Mouse (Mus musculus) neutrophil, adult 5-6 weeks (primary cell): ENCODE measurements at regions not wholly inside any gene's neighbourhood (a gene's known extent, or its start where the extent isn't known, plus 50 kb on each side); places are given as distances from the start of the nearest gene placed in this dataset.
"Not testable (repeated sequence)": the region's sequence is repeated elsewhere in the genome, so short reads cannot be mapped to it uniquely, and the experiment has no call there.

ENCODE experiments used
- ATAC-seq: fragments of 151-379, 151-347 bp; 2 replicates; pipeline ENCODE4 v1.8.0; 2017; ENCODE audit warnings: mild to moderate bottlenecking, moderate TSS enrichment; ENCODE audit not compliant: insufficient number of reproducible peaks, poor library complexity, low FRiP score, severe bottlenecking; ENCODE audit errors: extremely low read depth

DNA sequence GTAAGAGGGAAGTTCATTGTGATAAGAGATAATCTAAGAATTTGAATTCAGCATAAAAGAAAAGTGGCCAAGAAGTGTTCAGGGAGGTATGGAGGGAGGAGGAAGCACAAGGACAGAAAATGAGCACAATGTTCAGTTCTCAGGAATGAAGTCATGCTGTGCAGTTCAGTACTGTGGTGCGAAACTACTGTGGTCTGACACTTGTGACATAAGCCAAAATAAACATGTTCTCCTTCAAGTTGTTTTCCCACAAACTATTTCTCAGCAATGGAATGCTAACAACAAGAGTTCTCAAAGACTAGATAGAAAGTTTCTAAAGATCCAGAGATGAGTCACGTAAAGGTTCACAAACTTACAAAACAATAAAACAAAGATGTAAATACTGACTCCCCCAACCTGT, 531.3 kb downstream of the Cypt12 start:
- no peak for ATAC-seq

DNA sequence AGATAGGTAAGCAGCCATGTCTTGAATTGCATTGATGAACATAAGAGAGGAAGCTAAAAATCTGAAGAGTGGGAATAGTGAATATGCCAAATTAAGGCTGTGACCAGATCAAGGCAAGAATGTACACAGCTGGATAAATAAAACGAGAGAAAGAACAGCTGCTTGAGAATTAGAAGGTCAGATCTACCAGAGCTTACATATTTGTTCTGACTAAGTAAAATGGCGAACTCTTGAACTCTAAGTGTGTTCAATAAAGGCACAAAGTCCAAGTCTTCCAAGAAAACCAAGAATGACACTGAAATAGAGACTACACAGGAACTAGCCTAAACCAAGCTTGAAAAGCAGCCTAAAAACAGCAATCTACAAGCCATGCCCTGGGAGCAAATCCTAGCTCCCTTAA, 533.8 kb downstream of the Cypt12 start:
- no peak for ATAC-seq

DNA sequence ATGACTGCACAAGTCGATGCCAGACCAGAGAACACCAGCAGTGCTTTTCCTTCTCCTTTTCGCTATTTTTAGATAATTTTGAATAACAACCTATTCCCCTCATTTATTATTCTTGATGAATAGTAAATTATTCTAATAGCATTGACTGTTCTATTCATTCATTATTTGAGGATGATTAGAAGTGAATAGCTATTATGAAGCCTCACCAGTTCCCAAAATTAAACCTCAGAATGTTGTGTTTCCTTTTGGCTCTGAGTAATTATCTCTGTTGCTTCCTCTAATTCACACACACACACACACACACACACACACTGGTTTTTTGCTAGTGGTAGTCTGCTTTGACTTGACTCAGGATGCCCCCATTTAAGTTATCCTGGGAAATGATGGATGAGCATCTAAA, 540.7 kb downstream of the Cypt12 start:
- ATAC-seq, result no peak

DNA sequence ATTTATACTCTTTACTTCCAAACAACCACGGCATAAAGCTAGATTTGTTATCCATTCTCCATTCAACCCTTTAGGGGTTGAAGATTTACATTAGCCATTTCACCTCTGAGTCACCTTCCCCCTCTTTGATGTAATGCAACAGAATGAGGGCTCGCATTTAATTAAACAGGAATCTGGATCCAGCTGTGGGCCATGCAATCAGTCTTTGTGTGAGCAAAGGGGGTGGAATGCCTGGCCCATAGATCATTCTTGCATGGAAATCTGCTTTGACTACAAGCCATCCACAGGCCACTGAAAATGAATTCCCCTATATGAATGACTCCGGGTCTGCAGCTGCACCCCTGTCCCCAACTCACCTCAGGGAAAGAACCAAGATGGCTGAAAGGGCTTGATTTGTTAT, 574.4 kb downstream of the Cypt12 start:
- no peak for ATAC-seq

DNA sequence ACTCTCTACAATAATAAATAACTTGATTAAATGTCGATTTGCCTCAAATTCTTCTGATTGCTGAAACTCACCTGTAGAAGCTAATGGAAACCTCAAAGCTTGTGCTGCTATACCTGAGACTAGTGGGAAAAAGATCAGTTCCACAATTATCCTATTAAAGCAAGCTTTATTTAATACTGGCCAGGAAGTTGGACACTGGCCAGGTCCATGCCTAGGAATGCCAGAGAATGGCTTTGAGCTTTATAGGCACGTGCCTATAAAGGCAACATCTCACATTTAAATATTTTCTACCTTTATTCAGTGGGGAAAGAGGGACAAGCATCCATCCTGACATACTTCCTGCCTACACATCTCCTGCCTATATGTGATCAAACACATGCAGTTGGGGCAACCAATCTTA, 575.8 kb downstream of the Cypt12 start:
- ATAC-seq, result no peak

DNA sequence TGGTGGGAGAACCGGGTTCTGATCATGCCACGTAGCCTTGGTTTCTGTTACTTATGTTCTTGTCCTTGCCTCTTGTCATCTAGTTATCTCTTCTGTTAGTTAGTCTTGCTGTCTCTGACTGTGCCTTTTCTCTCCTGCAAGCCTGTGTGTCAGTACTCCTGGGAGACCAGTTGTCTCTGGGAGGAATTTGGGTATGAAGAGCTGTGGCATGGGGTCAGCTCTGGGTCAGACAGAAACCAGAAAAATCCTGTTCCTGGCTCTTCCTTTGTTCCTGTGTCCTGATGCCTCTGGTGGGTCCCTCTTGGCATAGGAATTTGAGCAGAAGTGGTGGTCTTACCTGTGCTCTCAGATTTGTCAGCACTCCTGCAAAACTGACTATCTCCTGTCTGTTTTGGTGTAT, 609.0 kb downstream of the Cypt12 start:
- no peak for ATAC-seq

DNA sequence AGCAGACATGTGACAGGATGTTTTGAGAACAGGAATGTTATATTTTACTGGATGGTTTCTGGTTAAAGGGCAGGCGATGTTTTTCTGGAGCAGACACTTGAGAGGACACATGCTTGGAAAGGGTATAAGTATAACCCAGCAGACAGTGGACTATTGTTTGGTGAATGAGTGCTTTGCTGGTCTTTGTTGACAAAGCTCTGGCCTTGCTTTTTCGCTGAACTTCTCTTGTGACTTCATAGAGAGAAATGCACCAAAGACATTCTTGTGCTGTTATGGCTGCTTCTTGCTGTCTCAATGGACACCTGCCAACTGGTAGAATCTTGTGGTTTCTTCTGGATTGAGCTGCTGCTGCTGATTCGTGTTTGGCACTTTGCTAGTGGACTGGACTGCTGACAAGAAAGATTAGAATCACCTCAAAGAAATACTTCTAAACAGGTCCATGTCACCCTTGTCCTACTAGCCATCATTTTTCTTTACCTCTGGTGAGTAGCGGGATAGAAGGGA, 612.1 kb downstream of the Cypt12 start:
- no peak for ATAC-seq

DNA sequence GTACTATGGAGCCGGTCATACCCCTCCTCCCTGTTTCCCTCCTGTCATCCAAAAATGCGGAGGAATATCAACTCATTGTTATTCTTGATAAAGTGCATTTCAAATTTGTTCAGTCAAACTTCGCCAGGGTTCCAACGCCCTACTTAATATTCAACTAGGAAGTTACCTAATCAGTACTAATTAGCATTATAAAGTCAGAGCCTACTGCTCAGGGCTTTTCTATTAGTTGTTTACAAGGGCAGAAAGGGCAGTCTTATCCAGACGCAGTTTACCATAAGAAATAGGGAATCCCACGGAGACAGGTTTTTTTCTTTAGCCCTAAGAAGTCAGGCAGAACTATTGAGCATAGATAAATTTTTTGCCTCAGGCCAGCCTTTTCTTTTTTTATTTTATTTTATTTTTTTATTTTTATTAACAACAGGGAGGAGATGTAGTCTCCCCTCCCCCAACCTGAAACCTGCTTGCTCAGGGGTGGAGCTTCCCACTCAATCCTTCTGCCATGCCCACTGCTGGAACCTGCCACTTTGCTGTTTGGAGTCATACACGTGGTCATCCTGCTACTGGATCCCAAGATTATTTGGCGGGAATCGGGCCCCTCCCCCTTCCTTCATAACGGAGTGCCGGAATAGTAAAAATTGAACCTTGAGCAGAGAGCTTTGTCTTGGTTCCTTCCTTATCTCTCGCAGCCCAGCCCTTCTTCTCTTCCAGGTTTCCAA, 632.9 kb downstream of the Cypt12 start:
- ATAC-seq, result not testable (repeated sequence)

DNA sequence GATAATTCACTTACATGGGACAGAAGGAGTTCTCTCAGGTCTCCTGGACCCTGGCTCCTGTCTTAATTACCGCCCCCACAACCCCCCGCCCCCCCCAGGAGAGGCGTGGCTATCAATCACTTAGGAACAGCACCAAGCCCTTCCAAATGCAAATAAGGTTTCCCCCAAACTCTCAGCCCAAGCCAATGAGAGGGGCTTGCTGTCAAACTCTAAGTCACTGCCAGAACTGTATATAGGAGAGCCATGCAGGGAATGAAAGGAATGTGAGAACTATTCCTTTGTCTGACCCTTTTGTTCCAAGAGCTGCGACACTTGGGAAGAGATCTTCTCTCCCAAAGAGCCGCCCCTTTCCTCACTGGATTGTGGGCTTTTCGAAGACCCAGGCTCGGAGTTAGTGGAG, 672.4 kb downstream of the Cypt12 start:
- ATAC-seq, result no peak

DNA sequence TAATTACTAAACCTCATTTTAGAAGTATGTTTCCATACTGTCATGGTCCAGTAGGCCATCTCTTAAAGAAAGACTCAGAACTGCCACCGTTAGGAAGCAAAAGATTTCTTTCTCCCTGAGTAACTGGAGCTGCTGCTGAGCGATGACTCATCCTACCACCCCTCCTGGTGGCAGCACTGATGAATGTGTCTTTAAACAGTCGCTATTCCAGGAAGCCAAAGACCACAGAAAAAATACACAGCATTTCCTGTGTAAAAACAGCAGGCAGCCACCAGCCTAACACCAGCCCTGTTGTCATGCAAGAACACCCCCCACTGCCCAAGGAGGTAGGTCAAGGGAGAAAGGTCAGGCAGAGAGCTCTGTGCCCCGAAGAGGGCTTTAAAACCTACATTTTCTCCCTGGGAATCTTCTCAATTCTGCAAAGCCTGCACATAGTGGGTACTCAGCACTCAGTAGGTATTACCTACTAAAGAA, 675.7 kb downstream of the Cypt12 start:
- 0 out of 2 replicates have a peak, but pooled peaks have one; percentile 13 for ATAC-seq

DNA sequence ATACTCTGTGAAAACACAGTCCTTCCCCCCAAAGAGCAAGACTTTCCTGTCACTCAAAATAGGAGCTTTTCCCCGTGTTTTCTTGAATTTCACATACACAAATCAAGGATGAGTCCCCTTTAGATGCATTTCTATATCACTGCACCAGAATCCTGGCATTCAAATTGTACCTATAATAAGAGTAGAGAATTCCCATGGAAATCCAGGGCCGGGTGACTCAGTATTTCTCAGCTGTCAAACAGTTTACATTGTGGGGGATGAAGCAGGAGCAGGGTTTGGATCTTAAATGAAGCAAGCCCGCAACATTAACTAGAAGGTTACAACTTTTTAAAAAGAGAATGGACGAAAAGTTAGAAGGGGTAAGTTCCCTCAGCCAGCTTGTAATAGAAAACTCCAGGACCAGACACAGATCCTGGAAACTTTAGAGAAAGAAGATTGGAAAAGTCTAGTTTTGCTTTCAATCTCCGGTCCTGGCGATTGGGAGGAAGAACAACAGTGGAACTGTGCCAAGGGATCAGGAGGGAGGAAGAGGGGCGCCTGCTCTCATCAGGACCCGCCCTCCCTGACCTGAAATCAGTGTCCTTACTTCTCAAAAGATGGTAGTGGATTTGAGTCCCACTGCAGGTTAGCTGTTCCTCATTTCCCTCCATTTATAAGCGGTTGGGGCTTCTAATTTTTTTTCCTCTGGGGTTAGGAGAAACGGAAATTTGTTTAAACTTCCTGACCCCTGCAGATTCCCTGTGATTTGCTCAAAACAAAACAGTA, 676.4 kb downstream of the Cypt12 start:
- ATAC-seq, result no peak

DNA sequence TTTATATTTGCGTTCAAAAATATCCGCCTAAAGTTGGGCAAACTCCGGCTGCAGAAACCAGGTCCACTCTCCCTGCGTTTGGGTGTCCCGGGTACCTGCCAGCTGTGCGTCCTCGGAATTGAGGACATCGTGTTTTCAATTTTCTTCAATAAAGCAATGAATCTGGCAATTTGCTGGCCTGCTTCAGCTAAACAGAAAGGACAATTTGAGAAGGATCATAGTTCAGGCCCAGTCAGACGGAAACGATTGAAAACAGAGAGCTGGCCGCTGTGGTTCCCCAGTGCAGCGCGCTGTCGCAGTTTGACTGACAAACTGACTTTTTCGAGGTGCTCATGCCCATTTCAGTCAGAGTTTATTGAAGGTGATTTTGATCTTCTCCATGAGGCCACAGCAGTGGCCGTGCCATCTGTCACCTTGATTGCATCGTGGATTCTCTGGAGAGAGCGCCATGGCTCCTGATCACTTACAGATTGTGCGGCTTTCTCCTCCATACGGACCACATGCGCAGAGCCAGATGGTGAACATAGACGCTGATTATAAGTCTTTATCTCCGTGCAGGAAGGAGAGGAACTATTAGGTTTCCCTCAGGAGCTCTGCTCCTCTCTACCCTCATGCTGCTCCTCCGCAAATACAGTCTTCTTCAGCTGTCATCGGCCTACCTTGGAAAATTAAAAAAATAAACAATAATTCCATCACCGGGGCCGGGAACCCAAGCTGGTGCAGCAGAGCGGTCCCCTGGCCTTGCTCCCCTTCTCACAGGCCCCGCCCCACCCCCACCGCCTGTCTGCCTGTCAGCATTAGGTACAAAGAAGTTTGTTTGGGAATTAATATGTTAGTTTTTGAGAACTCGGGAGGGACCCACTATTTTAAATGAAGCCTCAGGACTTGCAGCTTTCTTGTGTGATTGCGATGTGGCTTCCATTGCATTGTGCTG, 677.5 kb downstream of the Cypt12 start:
- ATAC-seq, result no peak

DNA sequence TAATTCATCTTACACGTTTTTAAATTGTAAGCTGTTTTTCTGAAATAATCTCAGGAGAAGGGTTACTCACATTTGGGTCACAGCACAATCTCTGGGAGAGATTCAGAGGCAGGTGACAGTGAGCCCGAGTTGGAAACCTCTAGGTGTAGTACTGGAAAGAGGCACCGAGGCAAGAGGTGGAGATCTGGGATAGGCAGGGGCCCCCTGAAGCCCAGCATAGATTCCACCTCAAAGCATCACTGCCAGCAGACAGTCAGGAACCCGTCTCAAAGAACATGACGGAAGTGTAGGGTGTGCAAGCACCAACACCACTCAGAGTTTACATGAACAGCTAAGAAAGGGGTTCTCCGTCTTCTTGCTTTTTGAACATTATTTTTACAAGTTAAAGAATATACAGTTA, 678.2 kb downstream of the Cypt12 start:
- ATAC-seq, result no peak

DNA sequence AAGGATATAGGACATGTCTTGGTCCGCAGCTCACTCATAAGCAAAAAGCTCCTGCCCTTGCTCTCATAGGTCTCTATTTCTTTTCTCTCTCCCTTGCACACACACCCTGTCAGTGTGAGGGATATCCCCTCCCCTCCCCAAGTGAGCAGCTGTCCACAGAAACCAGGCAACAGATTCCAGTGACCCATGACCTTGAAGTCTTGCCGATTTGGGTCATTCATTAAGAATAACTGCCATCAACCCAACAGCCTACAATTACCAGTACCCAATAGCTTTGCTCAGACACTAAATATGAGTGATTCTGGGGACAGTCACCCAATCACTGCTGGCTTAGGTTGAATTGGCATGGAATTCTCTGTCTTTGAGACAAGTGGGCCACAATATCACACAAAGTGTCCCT, 678.6 kb downstream of the Cypt12 start:
- no peak for ATAC-seq

DNA sequence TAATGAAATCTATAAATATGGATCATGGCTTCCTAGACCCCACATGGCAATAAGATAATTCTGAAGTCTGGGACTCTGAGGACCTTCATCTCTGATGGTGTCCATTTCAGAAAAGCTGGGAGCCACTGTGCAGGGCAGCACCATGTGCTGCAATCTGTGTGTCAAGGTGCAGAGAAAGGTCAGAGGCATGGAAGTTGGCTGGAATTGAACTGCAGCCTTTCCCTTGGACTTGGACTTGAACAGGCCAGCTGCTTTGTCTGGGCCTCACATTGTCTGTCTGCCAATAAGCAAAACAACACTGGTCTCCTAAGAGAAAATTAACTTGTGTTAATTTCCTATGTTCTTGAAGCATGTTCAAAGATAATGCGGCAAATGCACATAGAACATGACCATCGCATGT, 681.0 kb downstream of the Cypt12 start:
- ATAC-seq, result no peak

DNA sequence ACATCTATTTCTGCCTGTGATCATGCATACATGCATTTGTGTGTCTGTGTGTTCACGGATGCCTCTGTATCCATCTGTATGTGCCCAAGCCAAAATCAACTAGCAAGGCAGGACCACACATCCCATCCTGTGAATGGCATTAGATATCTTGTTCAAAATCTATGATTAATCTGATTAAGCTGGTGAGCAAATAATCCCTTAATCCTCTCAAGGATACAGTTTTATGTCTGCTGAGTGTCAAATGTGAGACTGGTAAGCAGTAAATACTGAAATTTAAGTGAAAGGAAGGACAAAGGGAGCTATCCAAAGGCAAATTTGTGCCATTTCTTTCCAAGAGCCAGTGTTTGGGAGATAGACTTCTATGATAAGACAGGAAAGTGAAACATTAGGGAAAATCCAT, 683.4 kb downstream of the Cypt12 start:
- ATAC-seq, result no peak

DNA sequence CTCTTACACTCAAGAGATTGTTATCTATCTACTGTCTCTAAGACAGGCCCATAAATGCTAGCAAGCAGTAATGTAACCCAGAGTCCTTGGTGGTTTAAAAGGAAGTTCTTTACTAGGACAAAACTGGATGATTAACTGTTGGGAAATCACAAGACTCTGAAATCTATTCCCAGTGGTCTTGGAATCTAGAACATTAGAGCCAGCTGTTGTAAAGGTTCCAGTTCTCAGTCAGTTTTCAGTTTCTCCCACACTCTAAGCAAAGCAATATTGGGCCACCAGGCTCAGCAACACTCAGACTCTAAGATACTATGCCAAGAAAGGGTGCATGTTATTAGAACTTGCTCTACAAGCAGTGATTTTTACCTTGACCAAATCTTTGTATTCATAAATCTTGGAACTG, 686.6 kb downstream of the Cypt12 start:
- ATAC-seq, result no peak

DNA sequence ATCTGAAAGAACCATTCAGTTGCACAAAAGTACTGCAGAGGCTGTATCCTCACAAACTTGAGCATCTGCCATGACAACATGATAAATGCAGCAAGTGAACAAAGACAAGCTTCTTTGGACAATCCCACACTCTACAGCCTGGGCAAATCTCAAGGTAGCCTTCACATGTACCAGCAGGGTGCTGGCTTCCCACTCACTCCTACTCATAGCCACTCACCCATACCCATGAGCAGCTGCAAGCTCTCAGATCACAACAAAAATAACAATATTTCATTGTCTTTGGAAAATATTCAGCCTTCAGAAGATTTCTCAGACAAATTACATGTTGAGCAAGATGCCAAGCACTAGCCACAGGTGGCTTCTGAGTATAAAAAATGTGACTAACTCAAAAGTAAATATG, 689.3 kb downstream of the Cypt12 start:
- no peak for ATAC-seq

DNA sequence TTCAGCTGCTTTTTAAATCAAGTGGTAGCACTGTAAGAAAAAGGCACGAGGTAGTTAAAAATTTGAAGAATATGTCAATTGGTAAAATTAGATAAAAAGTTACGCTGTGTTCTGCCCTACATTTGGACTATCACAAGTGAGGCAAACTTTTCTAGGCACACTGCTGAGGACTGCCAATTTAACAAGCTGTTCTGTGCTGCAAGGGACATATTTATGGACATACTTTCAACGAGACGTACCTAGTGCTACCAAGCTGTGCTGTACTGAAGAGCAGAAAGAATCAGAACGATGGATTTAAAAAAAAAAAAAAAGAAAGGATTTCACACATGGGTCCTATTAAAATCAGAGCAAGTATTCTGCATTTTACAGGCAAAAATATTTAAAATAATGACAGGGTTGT, 692.1 kb downstream of the Cypt12 start:
- no peak for ATAC-seq
